26 mouse cellular contexts compared by ENCODE assay signal in the genomic region with DNA sequence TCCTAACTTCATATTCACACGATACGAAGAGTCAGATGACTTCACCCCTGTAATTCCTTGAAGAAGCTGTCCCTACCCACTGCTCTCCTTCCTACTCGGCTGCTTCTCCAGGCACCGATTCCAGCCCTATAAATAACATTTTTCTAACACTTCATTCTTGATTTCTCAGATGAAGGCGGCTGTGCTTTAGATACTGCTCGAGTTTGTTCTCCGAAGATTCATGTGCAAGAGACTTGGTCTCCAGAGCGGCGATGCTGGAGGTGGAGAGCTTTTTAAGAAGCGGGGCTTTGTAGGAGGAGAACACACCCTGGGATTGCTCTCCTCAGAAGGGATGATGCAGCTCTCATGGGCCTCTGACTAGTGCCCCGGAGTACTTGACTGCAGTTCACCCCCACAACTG. TPM values are rescaled to one million over a fixed set of nuclear protein-coding genes. Genes with fewer than 3 reads are reported as not detected.
A peak's percentile ranks its signal among the peaks of the same experiment; 100 is the strongest.
DNase-seq lines count a peak whose midpoint lies in the region; ATAC-seq and TF ChIP-seq lines count a peak whose summit lies in the region.
"Had no signal": no experiment of that assay in that cellular context is flagged by ENCODE, and none has a peak within 500 bp of the region (broad histone marks: within the 10 kb centered on the region; RNA-seq: fewer than 3 reads in every experiment).

No protein-coding gene starts in this region.

- TF ChIP-seq CTCF in left cerebral cortex, adult 2 months (IDR thresholded peaks at IDR 0.05), result no peak
- no peak for TF ChIP-seq CTCF in kidney, adult 2 months (conservative IDR thresholded peaks at IDR 0.05; ENCODE audit: insufficient read depth, insufficient read length, low read depth, low read length)

- H3K4me3 ChIP-seq in left cerebral cortex, adult 2 months, result no peak overlapping the region
- no peak overlapping the region for H3K4me3 ChIP-seq in kidney, adult 2 months (ENCODE audit: insufficient read depth, low read depth, low read length)
- no peak overlapping the region for H3K4me3 ChIP-seq in forebrain, embryonic 14.5 days (ENCODE audit: low read depth, low read length)
- H3K4me3 ChIP-seq in midbrain, embryonic 15.5 days, result no peak overlapping the region
- H3K4me3 ChIP-seq: embryonic facial prominence, embryonic 12.5 days; forebrain, embryonic 12.5 days; heart, embryonic 13.5 days; hindbrain, embryonic 12.5 days; myocyte had no signal

- DNase-seq in left cerebral cortex, adult 11 months (ENCODE audit: low spot score), result peak; percentile 66
- DNase-seq in left cerebral cortex, postnatal 4 days, result no peak
- peak; percentile 38 to 53 for DNase-seq in left cerebral cortex, adult 2 months (ENCODE audit: extremely low spot score in 1 of 2, low spot score in 2 of 2)
- peak; percentile 60 to 68 for DNase-seq in right cerebral cortex, adult 2 months (ENCODE audit: low spot score in 2 of 2)
- DNase-seq in kidney, adult 2 months, result no peak
- DNase-seq in forebrain, embryonic 14.5 days (ENCODE audit: low spot score), result no peak
- DNase-seq in cerebellum, postnatal 14 days, result no peak
- DNase-seq: adrenal gland, postnatal 36 days; cerebellum, adult 11 months; cerebellum, adult 9-11 months; gastrocnemius, postnatal 25 days; heart, adult 18-20 months; heart, postnatal 14 days; kidney, adult 11 months; layer of hippocampus, adult 9-11 months; lung, postnatal 4 days; thymus, adult 2 months; thymus, postnatal 4 days had no signal

- peak overlapping the region; percentile 83 for H3K27ac ChIP-seq in left cerebral cortex, adult 2 months
- H3K27ac ChIP-seq in kidney, adult 2 months (ENCODE audit: insufficient read depth, low read depth, low read length), result no peak overlapping the region
- H3K27ac ChIP-seq in forebrain, embryonic 14.5 days (ENCODE audit: low read depth, low read length), result no peak overlapping the region
- no peak overlapping the region for H3K27ac ChIP-seq in midbrain, embryonic 15.5 days
- H3K27ac ChIP-seq: embryonic facial prominence, embryonic 12.5 days; forebrain, embryonic 12.5 days; heart, embryonic 13.5 days; hindbrain, embryonic 12.5 days; kidney, postnatal 0 days had no signal

- H3K4me2 ChIP-seq in forebrain, embryonic 14.5 days (ENCODE audit: low read length), result no peak overlapping the region
- H3K4me2 ChIP-seq in midbrain, embryonic 15.5 days, result no peak overlapping the region
- H3K4me2 ChIP-seq: embryonic facial prominence, embryonic 12.5 days; forebrain, embryonic 12.5 days; heart, embryonic 13.5 days; hindbrain, embryonic 12.5 days had no signal

- H3K9me3 ChIP-seq in forebrain, embryonic 14.5 days (replicated peaks; ENCODE audit: control insufficient read depth, low read length), result no peaks in the 10 kb centered on the region
- H3K9me3 ChIP-seq in midbrain, embryonic 15.5 days, result no peaks in the 10 kb centered on the region
- H3K9me3 ChIP-seq: embryonic facial prominence, embryonic 12.5 days; forebrain, embryonic 12.5 days; hindbrain, embryonic 12.5 days had no signal

- no peaks in the 10 kb centered on the region for H3K36me3 ChIP-seq in kidney, adult 2 months (ENCODE audit: control insufficient read depth, insufficient read depth, low read length)
- H3K36me3 ChIP-seq in forebrain, embryonic 14.5 days (ENCODE audit: control insufficient read depth, insufficient read depth, low read length), result no peaks in the 10 kb centered on the region
- no peaks in the 10 kb centered on the region for H3K36me3 ChIP-seq in midbrain, embryonic 15.5 days (replicated peaks)
- H3K36me3 ChIP-seq: embryonic facial prominence, embryonic 12.5 days; forebrain, embryonic 12.5 days; heart, embryonic 13.5 days; hindbrain, embryonic 12.5 days had no signal

- TF ChIP-seq POLR2A in kidney, adult 2 months (IDR thresholded peaks at IDR 0.05; ENCODE audit: low read depth, low read length), result no peak

- H3K4me1 ChIP-seq in kidney, adult 2 months (ENCODE audit: control insufficient read depth, insufficient read depth, low read length), result no peaks in the 10 kb centered on the region
- H3K4me1 ChIP-seq in forebrain, embryonic 14.5 days (ENCODE audit: control insufficient read depth, insufficient read depth, low read length), result no peaks in the 10 kb centered on the region
- H3K4me1 ChIP-seq in midbrain, embryonic 15.5 days, result no peaks in the 10 kb centered on the region
- H3K4me1 ChIP-seq: embryonic facial prominence, embryonic 12.5 days; forebrain, embryonic 12.5 days; heart, embryonic 13.5 days; hindbrain, embryonic 12.5 days had no signal

- H3K27me3 ChIP-seq in kidney, adult 2 months (replicated peaks; ENCODE audit: control insufficient read depth, insufficient read depth, low read length), result no peaks in the 10 kb centered on the region
- H3K27me3 ChIP-seq in forebrain, embryonic 14.5 days (replicated peaks; ENCODE audit: control insufficient read depth, insufficient read depth, low read length), result no peaks in the 10 kb centered on the region
- H3K27me3 ChIP-seq in midbrain, embryonic 15.5 days (replicated peaks), result no peaks in the 10 kb centered on the region
- H3K27me3 ChIP-seq: embryonic facial prominence, embryonic 12.5 days; forebrain, embryonic 12.5 days; heart, embryonic 13.5 days; hindbrain, embryonic 12.5 days had no signal

- no peak for ATAC-seq in forebrain, embryonic 14.5 days
- no peak for ATAC-seq in midbrain, embryonic 15.5 days (replicated peaks)
- ATAC-seq: midbrain, embryonic 16.5 days had no signal

- intact Hi-C loops in left cerebral cortex, postnatal 4 days (cut with DNase I), result no loop called here
- intact Hi-C loops in left cerebral cortex, adult 2 months (cut with DNase I), result loop anchor here (5.0 kb wide), 2 partner anchors 54 to 161 kb away; no protein-coding TSS in a partner anchor

- H3K9ac ChIP-seq in forebrain, embryonic 14.5 days (ENCODE audit: low read length), result no peak overlapping the region
- H3K9ac ChIP-seq in midbrain, embryonic 15.5 days, result no peak overlapping the region
- H3K9ac ChIP-seq: embryonic facial prominence, embryonic 12.5 days; forebrain, embryonic 12.5 days; heart, embryonic 13.5 days; hindbrain, embryonic 12.5 days had no signal

- WGBS in kidney, adult 2 months, result 77% methylated on average over 11 of the region's 11 CpGs
- WGBS in forebrain, embryonic 14.5 days, result 86% methylated on average over 11 of the region's 11 CpGs
- 89% methylated on average over 11 of the region's 11 CpGs for WGBS in midbrain, embryonic 15.5 days

RNA-seq across cellular contexts. Expression of a gene that starts 57.8 kb away (rescaled TPM):
- total RNA-seq in left cerebral cortex, postnatal 4 days (2021), result 100 to 1,000 TPM; 130 to 133 TPM
- 10 to 100 TPM; 81.4 to 82.0 TPM for total RNA-seq in left cerebral cortex, adult 2 months (2021)
- 146 and 187 TPM in 2 replicates for polyA plus RNA-seq in kidney, adult 2 months (2012; rRNA removed)
- 131 and 146 TPM in 2 replicates for polyA plus RNA-seq in forebrain, embryonic 14.5 days (2014; fragmentation: Nextera tagmentation; extraction: Ambion mirVana)
- 169 and 170 TPM in 2 replicates for polyA plus RNA-seq in midbrain, embryonic 15.5 days (2015; fragmentation: Nextera tagmentation; extraction: Ambion mirVana)

Comparison
In these comparisons a context has a peak if more than half of its experiments do, and no peak if none do; other contexts are left out.
1. DNase-seq: peak in left cerebral cortex, adult 11 months (single experiment), left cerebral cortex, adult 2 months (2 of 2) and right cerebral cortex, adult 2 months (2 of 2); none in left cerebral cortex, postnatal 4 days (single experiment), kidney, adult 2 months (single experiment), forebrain, embryonic 14.5 days (single experiment) and cerebellum, postnatal 14 days (0 of 2).